Mouse (Mus musculus) frontal cortex, postnatal 14 days (tissue): ENCODE measurements around the gene Shc2.
A peak's percentile ranks its signal among the peaks of the same experiment; 100 is the strongest.

ENCODE experiments used
- DNase-seq, 2 experiments: peaks; one replicate each; pipeline ENCODE4 v3.0.0; 2022; ENCODE audit warnings: low spot score in 2 of 2

The Shc2 gene

DNA sequence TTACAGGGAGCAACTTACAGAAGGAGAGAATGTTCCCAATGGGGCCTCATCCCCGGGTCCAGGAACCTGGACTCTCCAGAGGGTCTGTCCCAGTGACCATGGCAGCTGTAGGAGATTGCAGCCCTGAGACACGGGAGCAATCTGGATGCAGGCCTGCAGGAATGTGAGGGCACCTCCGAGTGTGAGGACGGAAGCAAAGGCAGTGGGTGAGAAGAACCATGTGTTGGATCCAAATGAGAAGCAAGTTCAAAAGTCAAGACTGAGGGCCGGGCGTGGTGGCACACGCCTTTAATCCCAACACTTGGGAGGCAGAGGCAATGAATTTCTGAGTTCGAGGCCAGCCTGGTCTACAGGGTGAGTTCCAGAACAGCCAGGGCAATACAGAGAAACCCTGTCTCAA is 56.2 kb downstream of the Shc2 start:
- no peak for DNase-seq

- peak in 1 of 2 experiments; percentile 37 for DNase-seq
Measured at GRCm38 (mm10) chr10:79580811-79581210, 56.9 kb downstream of the Shc2 start.

DNA sequence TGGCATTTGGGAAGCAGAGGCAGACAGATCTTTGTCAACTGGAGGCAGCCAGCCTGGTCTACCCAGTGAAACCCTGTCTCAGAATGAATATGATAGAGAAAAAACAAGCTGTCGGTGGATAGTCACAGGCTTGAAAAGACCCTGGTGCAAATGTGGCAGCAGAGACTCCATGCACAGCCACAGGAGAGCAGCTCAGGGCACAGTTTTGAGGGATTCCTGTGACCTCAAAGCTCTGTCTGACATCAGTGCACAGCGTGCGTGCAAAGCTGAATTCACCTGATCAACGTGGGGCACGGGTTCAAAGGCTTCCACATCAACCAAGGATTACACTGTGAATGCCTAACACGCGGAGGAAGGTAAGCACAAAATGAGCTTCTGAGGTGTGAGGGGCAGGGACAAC is 57.4 kb downstream of the Shc2 start:
- DNase-seq = no peak

- no peak for DNase-seq
Measured at GRCm38 (mm10) chr10:79579781-79580180, 57.9 kb downstream of the Shc2 start.

GRCm38 (mm10) chr10:79578891-79579290 is 58.8 kb downstream of the Shc2 start:
- no peak for DNase-seq

- peak in 1 of 2 experiments; percentile 1 for DNase-seq
Measured at GRCm38 (mm10) chr10:79578276-79578675, 59.4 kb downstream of the Shc2 start.

DNA sequence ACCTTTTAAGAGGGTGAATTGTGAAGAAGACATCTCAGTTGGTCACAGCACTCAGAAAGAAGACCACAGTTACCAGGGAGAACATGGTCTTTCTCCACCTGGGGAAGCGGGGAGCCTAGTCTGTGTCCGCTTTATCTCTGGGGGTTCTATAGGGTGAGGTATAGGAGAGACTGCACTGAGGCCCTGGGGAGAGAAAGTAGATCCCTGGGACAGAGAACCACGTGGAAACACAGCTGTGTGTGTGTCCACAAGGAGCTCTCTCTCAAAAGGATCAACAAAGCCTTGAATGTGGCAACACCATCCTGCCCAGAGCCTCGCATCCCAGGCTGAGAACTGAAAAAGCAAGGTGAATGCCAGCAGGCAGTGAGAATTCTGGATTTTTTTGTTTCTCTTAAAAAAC is 60.3 kb downstream of the Shc2 start:
- no peak for DNase-seq

GRCm38 (mm10) chr10:79575754-79576153 is 62.0 kb downstream of the Shc2 start:
- DNase-seq = no peak

GRCm38 (mm10) chr10:79574796-79575195 is 62.9 kb downstream of the Shc2 start:
- no peak for DNase-seq

DNA sequence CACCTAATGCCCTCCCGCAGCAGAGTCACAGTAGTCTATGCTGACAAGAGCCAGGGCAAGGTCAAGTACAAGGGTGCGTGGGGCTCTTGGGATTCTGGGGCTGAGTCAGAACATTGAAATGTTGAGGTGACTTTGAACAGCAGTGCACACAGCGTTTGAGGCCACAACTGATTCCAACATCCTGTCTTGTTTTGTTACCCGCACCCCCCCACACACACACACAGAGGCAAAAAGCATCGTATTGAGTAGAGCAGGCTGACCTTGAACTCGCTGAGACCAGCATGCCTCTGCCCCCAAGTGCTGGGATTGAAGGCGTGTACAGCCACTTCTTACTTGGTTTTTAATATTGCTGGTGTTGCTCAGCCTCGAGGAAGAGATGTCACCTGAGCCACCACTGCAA is 63.4 kb downstream of the Shc2 start:
- DNase-seq = no peak

DNA sequence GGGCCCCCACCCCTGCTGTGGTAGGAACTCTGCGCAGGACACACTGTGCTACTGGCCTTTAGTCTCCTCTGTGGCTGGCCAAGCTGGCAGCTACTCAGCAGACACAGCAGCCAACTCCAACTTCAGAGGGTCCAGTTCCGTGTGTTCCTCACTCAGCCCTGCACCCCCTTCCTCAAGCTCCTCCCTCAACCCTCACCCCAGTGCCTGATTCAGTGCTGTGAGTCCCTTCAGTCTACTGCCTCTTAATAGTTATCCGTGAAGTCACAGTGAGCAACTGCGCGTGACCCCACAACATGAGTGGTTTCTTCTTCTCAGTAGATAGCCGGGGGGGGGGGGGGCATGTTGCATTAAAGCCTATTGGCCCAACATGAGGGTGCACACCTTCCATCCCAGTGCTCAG is 64.1 kb downstream of the Shc2 start:
- no peak for DNase-seq

DNA sequence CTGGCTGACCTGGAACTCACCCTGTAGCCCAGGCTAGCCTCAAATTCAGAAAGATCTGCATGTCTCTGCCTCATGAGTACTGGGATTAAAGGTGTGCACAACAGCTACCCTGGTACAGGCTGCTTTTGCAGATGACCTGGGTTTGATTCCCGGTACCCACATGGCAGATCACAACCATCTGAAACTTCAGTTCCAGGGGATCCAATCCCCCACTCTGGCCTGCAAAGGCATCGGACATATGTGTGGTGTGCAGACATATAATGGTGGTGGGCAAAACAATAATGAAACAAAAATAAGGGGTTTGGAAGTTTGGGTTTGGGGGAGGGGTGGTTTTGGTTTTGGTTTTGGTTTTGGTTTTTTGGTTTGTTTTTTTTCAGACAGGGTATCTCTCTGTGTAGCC is 66.4 kb downstream of the Shc2 start:
- DNase-seq = no peak

DNA sequence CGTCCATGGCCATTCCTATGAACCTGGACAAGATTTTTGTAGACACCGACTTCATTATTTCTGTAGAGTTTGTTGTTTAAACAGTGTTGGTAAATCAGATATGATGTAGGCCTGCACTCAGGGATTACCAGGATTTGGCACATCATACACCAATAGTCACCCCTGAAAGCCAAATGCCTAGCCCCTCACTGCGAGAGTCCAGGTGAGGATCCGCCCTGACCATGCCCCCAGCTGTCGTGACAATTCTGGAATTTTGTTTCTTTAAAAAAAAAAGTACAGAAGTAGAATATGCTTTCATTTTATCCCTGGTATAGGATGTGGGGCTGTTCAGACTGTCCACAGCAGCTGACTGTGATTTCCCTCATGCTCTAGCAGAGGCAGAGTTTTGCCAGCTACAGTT is 67.8 kb downstream of the Shc2 start:
- no peak for DNase-seq
